Mouse (Mus musculus): ENCODE data around the gene Hist1h1e. TPM values are rescaled to one million over a fixed set of nuclear protein-coding genes. Genes with fewer than 3 reads are reported as not detected.
"Not testable (repeated sequence)": the region's sequence is repeated elsewhere in the genome, so short reads cannot be mapped to it uniquely, and the experiment has no call there.

Hist1h1e gene
- polyA plus RNA-seq, 1 experiment from 2014 or later: 19.9 TPM

GRCm38 (mm10) chr13:23586099-23586939 lies 36.0 kb downstream of the Hist1h1e start:
- Histone ChIP-seq H3K9me3 (no peaks in the 10 kb centered on the region), H3K4me3 (peak overlapping the region; percentile 48), H3K9ac (peak overlapping the region; percentile 62), H3K4me1 (peaks cover 32% of the 10 kb centered on the region), H3K27ac (peak overlapping the region; percentile 94), H3K27me3 (no peaks in the 10 kb centered on the region), H3K36me3 (no peaks in the 10 kb centered on the region), H3K4me2 (replicated peaks) (peak overlapping the region; percentile 67)
- 2% methylated on average over 22 of the region's 22 CpGs for WGBS
- no peak for ATAC-seq (ENCODE audit: low FRiP score, low read depth)

- peak overlapping the region; percentile 48 for H3K4me3 ChIP-seq
- H3K27me3 ChIP-seq, H3K9me3 ChIP-seq, H3K36me3 ChIP-seq: not testable (repeated sequence)
- H3K27ac ChIP-seq: peak overlapping the region; percentile 92
- peaks cover 37% of the 10 kb centered on the region for H3K4me1 ChIP-seq
- H3K4me2 ChIP-seq (replicated peaks): peak overlapping the region; percentile 80
- H3K9ac ChIP-seq: peak overlapping the region; percentile 72
- ATAC-seq (ENCODE audit: low FRiP score, low read depth): peak; percentile 91
- under 1% methylated on average over 28 of the region's 36 CpGs for WGBS
These were observed 36.8 kb downstream of the Hist1h1e start for GRCm38 (mm10) chr13:23585442-23586098.

GRCm38 (mm10) chr13:23585029-23585441 lies 37.3 kb downstream of the Hist1h1e start:
- Histone ChIP-seq H3K4me2 (replicated peaks) (peak overlapping the region; percentile 80), H3K4me3 (peak overlapping the region; percentile 48), H3K27me3 (no peaks in the 10 kb centered on the region), H3K4me1 (peaks cover 37% of the 10 kb centered on the region), H3K27ac (peak overlapping the region; percentile 92), H3K36me3 (no peaks in the 10 kb centered on the region), H3K9me3 (no peaks in the 10 kb centered on the region), H3K9ac (peak overlapping the region; percentile 72)
- under 1% methylated on average over 21 of the region's 21 CpGs for WGBS
- ATAC-seq (ENCODE audit: low FRiP score, low read depth): no peak

- Histone ChIP-seq H3K9me3 (no peaks in the 10 kb centered on the region), H3K4me2 (replicated peaks) (peak overlapping the region; percentile 80), H3K4me3 (peak overlapping the region; percentile 48), H3K27ac (peak overlapping the region; percentile 92), H3K27me3 (no peaks in the 10 kb centered on the region), H3K36me3 (no peaks in the 10 kb centered on the region), H3K9ac (peak overlapping the region; percentile 72), H3K4me1 (peaks cover 37% of the 10 kb centered on the region)
- ATAC-seq (ENCODE audit: low FRiP score, low read depth): no peak
These were observed 38.0 kb downstream of the Hist1h1e start for GRCm38 (mm10) chr13:23584331-23584730.

- peak overlapping the region; percentile 92 for H3K27ac ChIP-seq
- H3K27me3 ChIP-seq: no peaks in the 10 kb centered on the region
- H3K4me1 ChIP-seq: peaks cover 37% of the 10 kb centered on the region
- H3K9me3 ChIP-seq: no peaks in the 10 kb centered on the region
- no peak for ATAC-seq (ENCODE audit: low FRiP score, low read depth)
- peak overlapping the region; percentile 19; the same call in 1 of the 2 replicates for H3K4me3 ChIP-seq
- H3K9ac ChIP-seq: 0 out of 2 replicates have a peak overlapping the region, but pooled peaks have one; percentile 19
- no peaks in the 10 kb centered on the region for H3K36me3 ChIP-seq
- peak overlapping the region; percentile 87 for H3K4me2 ChIP-seq (replicated peaks)
These were observed 38.8 kb downstream of the Hist1h1e start for GRCm38 (mm10) chr13:23583387-23584068.

- H3K27ac ChIP-seq: peak overlapping the region; percentile 92
- no peaks in the 10 kb centered on the region for H3K36me3 ChIP-seq
- ATAC-seq (ENCODE audit: low FRiP score, low read depth): no peak
- H3K4me2 ChIP-seq (replicated peaks): peak overlapping the region; percentile 87
- H3K27me3 ChIP-seq: no peaks in the 10 kb centered on the region
- H3K4me1 ChIP-seq: peaks cover 37% of the 10 kb centered on the region
- no peaks in the 10 kb centered on the region for H3K9me3 ChIP-seq
- peak overlapping the region; percentile 79 for H3K9ac ChIP-seq
- peak overlapping the region; percentile 58 for H3K4me3 ChIP-seq
- 11% methylated on average over 6 of the region's 6 CpGs for WGBS
These were observed 39.9 kb downstream of the Hist1h1e start for GRCm38 (mm10) chr13:23582219-23583056.

GRCm38 (mm10) chr13:23581408-23582218 lies 40.7 kb downstream of the Hist1h1e start, which contains the start of gene Hist1h4d:
Gene Hist1h4d (plus strand): TSS chr13:23581598.
- Histone ChIP-seq H3K4me2 (replicated peaks) (peak within 1 kb of the TSS; percentile 87), H3K9ac (peak within 1 kb of the TSS; percentile 79), H3K4me3 (peak within 1 kb of the TSS; percentile 58), H3K27ac (peak within 1 kb of the TSS; percentile 92), H3K36me3 (no peaks in the 10 kb centered on the region), H3K4me1 (peaks cover 42% of the 10 kb centered on the region), H3K9me3 (no peaks in the 10 kb centered on the region), H3K27me3 (no peaks in the 10 kb centered on the region)
- ATAC-seq (ENCODE audit: low FRiP score, low read depth): peak; percentile 90
- under 1% methylated on average over 43 of the region's 43 CpGs for WGBS

GRCm38 (mm10) chr13:23577835-23578234 lies 44.5 kb downstream of the Hist1h1e start:
- Histone ChIP-seq H3K9me3 (no peaks in the 10 kb centered on the region), H3K4me2 (replicated peaks) (no peak overlapping the region), H3K27ac (no peak overlapping the region), H3K4me3 (no peak overlapping the region), H3K4me1 (peaks cover 35% of the 10 kb centered on the region), H3K9ac (no peak overlapping the region), H3K36me3 (no peaks in the 10 kb centered on the region), H3K27me3 (no peaks in the 10 kb centered on the region)
- no peak for ATAC-seq (ENCODE audit: low FRiP score, low read depth)
- WGBS: 88% methylated on average over 1 of the region's 1 CpGs

- Histone ChIP-seq H3K4me3 (peak overlapping the region; percentile 52), H3K27ac (peak overlapping the region; percentile 87), H3K4me1 (peaks cover 35% of the 10 kb centered on the region), H3K9ac (peak overlapping the region; percentile 79), H3K9me3 (no peaks in the 10 kb centered on the region), H3K36me3 (no peaks in the 10 kb centered on the region), H3K4me2 (replicated peaks) (peak overlapping the region; percentile 70), H3K27me3 (no peaks in the 10 kb centered on the region)
- WGBS: 51% methylated on average over 6 of the region's 6 CpGs
- ATAC-seq (ENCODE audit: low FRiP score, low read depth): no peak
These were observed 45.3 kb downstream of the Hist1h1e start for GRCm38 (mm10) chr13:23576906-23577639.

- no peak for ATAC-seq (ENCODE audit: low FRiP score, low read depth)
- Histone ChIP-seq H3K27me3 (no peaks in the 10 kb centered on the region), H3K9me3 (no peaks in the 10 kb centered on the region), H3K4me1 (peaks cover 34% of the 10 kb centered on the region), H3K4me2 (replicated peaks) (peak overlapping the region; percentile 70), H3K4me3 (peak overlapping the region; percentile 52), H3K36me3 (no peaks in the 10 kb centered on the region), H3K27ac (peak overlapping the region; percentile 87), H3K9ac (peak overlapping the region; percentile 79)
- WGBS: 4% methylated on average over 7 of the region's 7 CpGs
These were observed 45.9 kb downstream of the Hist1h1e start for GRCm38 (mm10) chr13:23576351-23576881.

Data from limb, embryonic 13.5 days (tissue).